In genomic region chr13:38878718-38879669, GRCm38 (mm10) we compare ENCODE assay signal across 12 mouse cellular contexts.
DNase-seq lines count a peak whose midpoint lies in the region; ATAC-seq and TF ChIP-seq lines count a peak whose summit lies in the region.
"Had no signal": no experiment of that assay in that cellular context is flagged by ENCODE, and none has a peak within 500 bp of the region (broad histone marks: within the 10 kb centered on the region; RNA-seq: fewer than 3 reads in every experiment).

No protein-coding gene starts in this region.

- no peak overlapping the region for H3K9ac ChIP-seq in heart, adult 2 months (ENCODE audit: low read depth, low read length)
- H3K9ac ChIP-seq in neural tube, embryonic 11.5 days (ENCODE audit: low read length) = no peak overlapping the region
- H3K9ac ChIP-seq in forebrain, postnatal 0 days = no peak overlapping the region

- no peaks in the 10 kb centered on the region for H3K79me2 ChIP-seq in heart, adult 2 months (replicated peaks; ENCODE audit: control insufficient read depth, insufficient read depth, low read length)

- no peaks in the 10 kb centered on the region for H3K27me3 ChIP-seq in heart, adult 2 months (ENCODE audit: control insufficient read depth, insufficient read depth, low read length)
- H3K27me3 ChIP-seq in heart, embryonic 10.5 days (ENCODE audit: insufficient read depth, poor library complexity, severe bottlenecking) = no peaks in the 10 kb centered on the region
- H3K27me3 ChIP-seq in neural tube, embryonic 11.5 days (ENCODE audit: control insufficient read depth, insufficient read depth, low read length) = no peaks in the 10 kb centered on the region
- no peaks in the 10 kb centered on the region for H3K27me3 ChIP-seq in forebrain, postnatal 0 days (ENCODE audit: insufficient read depth, low read length)
- H3K27me3 ChIP-seq: megakaryocyte, embryonic 14.5 days had no signal

- no peak for TF ChIP-seq POLR2A in heart, adult 2 months (IDR thresholded peaks at IDR 0.05; ENCODE audit: insufficient read depth, low read depth, low read length)

- no peaks in the 10 kb centered on the region for H3K9me3 ChIP-seq in heart, embryonic 10.5 days
- no peaks in the 10 kb centered on the region for H3K9me3 ChIP-seq in neural tube, embryonic 11.5 days (ENCODE audit: control insufficient read depth, low read length)
- no peaks in the 10 kb centered on the region for H3K9me3 ChIP-seq in forebrain, postnatal 0 days (ENCODE audit: low read length)

- no peak for TF ChIP-seq CTCF in heart, adult 2 months (IDR thresholded peaks at IDR 0.05)
- TF ChIP-seq CTCF in forebrain, postnatal 0 days (IDR thresholded peaks at IDR 0.05; ENCODE audit: low read depth) = no peak

- no peak overlapping the region for H3K27ac ChIP-seq in heart, adult 2 months
- H3K27ac ChIP-seq in heart, embryonic 10.5 days = no peak overlapping the region
- no peak overlapping the region for H3K27ac ChIP-seq in neural tube, embryonic 11.5 days (ENCODE audit: low read depth, low read length)
- H3K27ac ChIP-seq in forebrain, postnatal 0 days (ENCODE audit: low read depth, low read length) = no peak overlapping the region

- no peaks in the 10 kb centered on the region for H3K36me3 ChIP-seq in heart, adult 2 months (ENCODE audit: control insufficient read depth, insufficient read depth, low read length)
- no peaks in the 10 kb centered on the region for H3K36me3 ChIP-seq in heart, embryonic 10.5 days
- H3K36me3 ChIP-seq in neural tube, embryonic 11.5 days (ENCODE audit: control insufficient read depth, insufficient read depth, low read length) = no peaks in the 10 kb centered on the region
- H3K36me3 ChIP-seq in forebrain, postnatal 0 days (ENCODE audit: insufficient read depth) = no peaks in the 10 kb centered on the region

- DNase-seq in heart, adult 2 months = peak; percentile 6 to 18
- DNase-seq in heart, embryonic 10.5 days (ENCODE audit: low spot score) = no peak
- DNase-seq in neural tube, embryonic 11.5 days (ENCODE audit: low spot score) = peak; percentile 21
- DNase-seq in neural tube, embryonic 10.5 days (ENCODE audit: extremely low spot score, low spot score) = no peak
- DNase-seq in forebrain, postnatal 0 days = peak; percentile 27
- DNase-seq in right cerebral cortex, adult 2 months (ENCODE audit: low spot score in 2 of 2) = peak; percentile 20 to 21
- no peak for DNase-seq in spleen, adult 12 weeks (ENCODE audit: low spot score)
- no peak for DNase-seq in MN1 (ENCODE audit: low spot score)
- DNase-seq: cerebellum, adult 2 months; gastrocnemius, postnatal 14 days; thymus, adult 18-20 months had no signal

- no peaks in the 10 kb centered on the region for H3K4me1 ChIP-seq in heart, adult 2 months (ENCODE audit: control insufficient read depth, insufficient read depth, low read length)
- no peaks in the 10 kb centered on the region for H3K4me1 ChIP-seq in heart, embryonic 10.5 days
- H3K4me1 ChIP-seq in neural tube, embryonic 11.5 days (ENCODE audit: control insufficient read depth, insufficient read depth, low read length) = no peaks in the 10 kb centered on the region
- no peaks in the 10 kb centered on the region for H3K4me1 ChIP-seq in forebrain, postnatal 0 days (ENCODE audit: insufficient read depth)
- H3K4me1 ChIP-seq: megakaryocyte, embryonic 14.5 days had no signal

- ATAC-seq in neural tube, embryonic 11.5 days (ENCODE audit: insufficient read depth, low FRiP score, low TSS enrichment) = no peak
- ATAC-seq in forebrain, postnatal 0 days = peak; percentile 89

- H3K4me2 ChIP-seq in neural tube, embryonic 11.5 days (ENCODE audit: low read depth) = no peak overlapping the region
- H3K4me2 ChIP-seq in forebrain, postnatal 0 days (ENCODE audit: low read depth) = no peak overlapping the region

- intact Hi-C loops in heart, adult 2 months (cut with DNase I) = no loop called here

- TF ChIP-seq EP300 in heart, adult 2 months (IDR thresholded peaks at IDR 0.05; ENCODE audit: insufficient read depth, low read depth, low read length) = no peak

- WGBS in heart, adult 2 months = 74% methylated on average over 7 of the region's 7 CpGs
- 76% methylated on average over 7 of the region's 7 CpGs for WGBS in heart, embryonic 10.5 days
- WGBS in neural tube, embryonic 11.5 days = 82% methylated on average over 7 of the region's 7 CpGs
- WGBS in forebrain, postnatal 0 days = 58% methylated on average over 7 of the region's 7 CpGs

- no peak overlapping the region for H3K4me3 ChIP-seq in heart, adult 2 months
- H3K4me3 ChIP-seq in heart, embryonic 10.5 days = no peak overlapping the region
- H3K4me3 ChIP-seq in neural tube, embryonic 11.5 days (ENCODE audit: low read depth, low read length) = no peak overlapping the region
- no peak overlapping the region for H3K4me3 ChIP-seq in forebrain, postnatal 0 days (ENCODE audit: low read depth, low read length)
- H3K4me3 ChIP-seq: megakaryocyte, embryonic 14.5 days had no signal

Comparison
In these comparisons a context has a peak if more than half of its experiments do, and no peak if none do; other contexts are left out.
1. DNase-seq: peak in heart, adult 2 months (2 of 2), neural tube, embryonic 11.5 days (single experiment), forebrain, postnatal 0 days (single experiment) and right cerebral cortex, adult 2 months (2 of 2); none in heart, embryonic 10.5 days (single experiment), neural tube, embryonic 10.5 days (single experiment), spleen, adult 12 weeks (single experiment) and MN1 (single experiment).